Mouse (Mus musculus): ENCODE measurements around the gene Ube2ql1. TPM values are rescaled to one million over a fixed set of nuclear protein-coding genes. Genes with fewer than 3 reads are reported as not detected.

Ube2ql1 gene
- total RNA-seq, 2 experiments from 2014 or later = 220 to 221 TPM

DNA sequence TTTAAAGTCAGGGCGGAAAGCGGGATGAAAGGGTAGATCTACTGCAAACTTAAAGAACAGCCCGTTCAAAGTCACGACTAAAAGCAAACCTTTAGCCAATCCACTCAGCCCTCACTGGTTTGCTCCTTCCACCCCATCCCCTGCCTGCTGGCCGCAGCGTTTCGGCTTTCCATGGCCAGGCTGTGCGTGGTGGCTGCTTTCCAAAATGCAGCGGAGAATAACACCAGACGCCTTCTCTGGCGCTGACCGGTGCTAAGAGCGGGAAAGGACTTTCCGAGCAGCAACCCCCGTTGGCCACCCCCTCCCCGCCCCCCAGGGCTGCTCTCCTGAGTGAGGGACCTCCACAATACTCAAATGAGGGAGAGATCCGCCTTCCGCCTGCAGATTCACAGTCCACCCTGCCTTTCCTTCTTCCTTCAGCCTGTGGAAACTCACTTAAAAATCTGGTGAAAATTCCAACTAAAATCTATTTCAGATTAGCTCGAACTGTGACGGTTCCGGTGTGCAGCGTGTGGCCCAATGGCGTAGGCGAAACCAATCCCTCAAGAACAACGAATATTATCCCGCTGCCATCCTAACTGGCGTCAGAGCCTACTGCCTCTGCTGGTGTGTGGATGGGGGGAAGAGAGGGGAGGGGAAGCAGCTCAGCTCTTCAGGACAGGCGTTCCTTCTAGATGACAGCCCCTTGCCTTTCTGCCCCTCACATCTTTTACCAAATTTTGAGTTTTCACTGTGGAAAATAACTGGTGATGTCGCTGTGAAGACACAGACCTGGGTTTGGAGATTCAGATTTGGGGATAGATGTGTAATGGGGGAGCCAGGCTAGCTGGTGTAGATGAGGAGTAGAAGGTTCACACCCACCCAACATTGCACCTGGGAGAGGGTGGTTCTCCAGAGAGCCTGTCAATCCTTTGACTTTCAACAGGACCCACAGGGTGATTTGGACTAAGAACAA is 919 bp upstream of the Ube2ql1 start:
- Histone ChIP-seq H3K4me3 (peak overlapping the region; percentile 88), H3K27ac (peak overlapping the region; percentile 92)
- peak; percentile 56 to 72 for DNase-seq (ENCODE audit: extremely low spot score in 1 of 2, low spot score in 2 of 2)
- intact Hi-C loops (cut with DNase I) = loop anchor here (1.0 to 5.0 kb wide), 6 partner anchors 38 to 494 kb away; no protein-coding TSS in a partner anchor
- TF ChIP-seq CTCF (IDR thresholded peaks at IDR 0.05) = no peak

DNA sequence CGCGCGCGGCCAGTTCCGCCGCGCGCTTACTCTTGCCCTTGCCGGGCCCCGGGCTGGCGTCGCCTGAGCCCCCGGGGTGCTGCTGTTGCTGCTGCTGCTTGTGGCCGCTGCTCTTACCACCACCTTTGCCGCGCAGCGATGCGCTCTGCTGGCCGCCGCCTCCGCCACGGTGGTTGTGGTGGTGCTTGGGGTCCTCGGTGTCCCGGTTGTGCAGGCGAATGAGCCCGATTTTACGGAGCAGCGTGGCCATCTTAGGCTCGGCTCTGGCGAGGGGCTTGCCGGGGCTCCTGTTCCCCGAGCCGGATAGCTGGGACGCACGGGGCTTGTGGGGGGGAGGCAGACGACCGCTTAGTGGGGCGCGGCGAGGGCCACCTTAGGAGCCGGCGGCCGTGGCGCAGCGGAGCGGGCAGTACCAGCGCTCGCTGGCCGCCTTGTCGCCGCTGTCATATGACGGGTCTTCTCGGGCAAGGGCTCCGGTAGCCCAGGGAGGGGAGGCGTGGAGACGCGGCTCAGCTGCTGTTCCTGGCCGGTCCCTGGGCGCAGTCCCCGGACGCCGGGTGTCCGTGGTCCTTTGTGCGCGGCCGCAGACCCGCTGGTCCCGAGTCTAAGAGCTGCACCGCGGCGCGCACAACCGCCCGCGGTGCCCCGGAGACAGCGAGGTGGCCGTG is 464 bp downstream of the Ube2ql1 start:
- intact Hi-C loops (cut with DNase I) = loop anchor here (2.0 to 5.0 kb wide), 3 partner anchors 42 to 848 kb away; no protein-coding TSS in a partner anchor
- Histone ChIP-seq H3K4me3 (peak overlapping the region; percentile 88), H3K27ac (peak overlapping the region; percentile 98)
- DNase-seq (ENCODE audit: extremely low spot score in 1 of 2, low spot score in 2 of 2) = peak; percentile 47 to 56
- TF ChIP-seq CTCF (IDR thresholded peaks at IDR 0.05) = no peak

DNA sequence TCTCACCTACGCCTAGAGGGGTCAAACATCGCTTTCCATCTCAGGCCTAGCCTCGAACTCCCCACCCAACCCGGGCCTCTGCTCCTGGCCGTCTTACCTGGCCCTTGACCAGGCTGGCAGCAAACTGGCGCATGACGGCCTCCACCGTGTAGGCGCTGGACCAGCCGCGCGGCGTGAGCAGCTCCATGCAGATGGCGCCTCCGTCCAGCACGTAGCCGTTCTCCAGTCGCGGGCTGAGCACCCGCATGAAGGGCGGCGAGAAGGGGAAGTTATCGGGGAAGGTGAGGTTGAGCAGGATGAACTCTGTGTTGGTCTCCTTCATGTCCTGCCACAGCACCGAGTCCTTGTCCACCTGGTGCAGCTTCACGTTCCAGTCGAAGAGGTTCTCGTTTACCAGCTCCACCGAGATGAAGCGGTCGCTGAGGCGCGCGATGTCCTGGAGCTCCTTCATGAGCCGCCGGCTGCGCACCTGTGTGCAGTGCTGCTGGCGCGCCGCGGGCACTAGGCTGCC is 1.2 kb downstream of the Ube2ql1 start:
- peak overlapping the region; percentile 88 for H3K4me3 ChIP-seq
- intact Hi-C loops (cut with DNase I) = loop anchor here (2.0 to 5.0 kb wide), 3 partner anchors 42 to 849 kb away; no protein-coding TSS in a partner anchor
- DNase-seq (ENCODE audit: extremely low spot score in 1 of 2, low spot score in 2 of 2) = peak; percentile 47 to 69
- TF ChIP-seq CTCF (IDR thresholded peaks at IDR 0.05) = no peak
- peak overlapping the region; percentile 77 for H3K27ac ChIP-seq

DNA sequence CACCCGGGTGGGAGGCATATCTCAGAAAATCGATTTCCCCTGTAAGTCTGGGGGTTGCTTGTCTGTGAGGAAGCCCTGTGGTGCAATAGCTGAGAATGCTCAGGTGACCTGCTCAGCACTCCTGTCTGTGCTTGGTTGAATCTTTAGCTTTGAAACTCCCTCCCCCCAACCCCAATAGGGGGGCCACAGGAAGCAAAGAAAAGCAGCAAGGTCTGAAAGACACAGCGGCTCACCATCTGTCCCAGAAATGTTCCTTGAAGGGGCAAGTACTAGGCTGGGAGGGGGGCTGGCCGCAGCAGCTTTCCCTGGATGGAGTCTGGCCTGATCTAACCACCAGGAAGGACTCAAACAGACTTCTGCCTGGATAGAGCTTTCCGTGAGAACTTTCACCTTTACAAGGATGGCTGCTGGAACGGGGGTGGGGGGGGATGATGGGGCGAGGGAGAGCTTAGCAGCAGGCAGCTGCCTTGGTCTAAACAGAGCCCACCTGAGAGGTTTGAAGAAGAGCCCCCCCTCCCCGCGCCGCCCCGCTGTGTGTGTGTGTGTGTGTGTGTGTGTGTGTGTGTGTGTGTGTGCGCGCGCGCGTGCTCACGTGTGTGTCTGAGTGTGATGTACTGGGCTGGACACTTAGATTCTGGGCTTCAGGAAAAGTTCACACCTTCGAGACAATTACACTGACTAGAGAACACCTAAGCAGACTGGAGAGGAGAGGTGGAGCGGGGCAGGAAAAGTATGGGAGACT is 2.1 kb downstream of the Ube2ql1 start:
- no peak for TF ChIP-seq CTCF (IDR thresholded peaks at IDR 0.05)
- H3K27ac ChIP-seq = peak overlapping the region; percentile 77
- DNase-seq (ENCODE audit: extremely low spot score in 1 of 2, low spot score in 2 of 2) = no peak
- intact Hi-C loops (cut with DNase I) = loop anchor here (2.0 to 5.0 kb wide), 3 partner anchors 41 to 850 kb away; no protein-coding TSS in a partner anchor
- peak overlapping the region; percentile 88 for H3K4me3 ChIP-seq

DNA sequence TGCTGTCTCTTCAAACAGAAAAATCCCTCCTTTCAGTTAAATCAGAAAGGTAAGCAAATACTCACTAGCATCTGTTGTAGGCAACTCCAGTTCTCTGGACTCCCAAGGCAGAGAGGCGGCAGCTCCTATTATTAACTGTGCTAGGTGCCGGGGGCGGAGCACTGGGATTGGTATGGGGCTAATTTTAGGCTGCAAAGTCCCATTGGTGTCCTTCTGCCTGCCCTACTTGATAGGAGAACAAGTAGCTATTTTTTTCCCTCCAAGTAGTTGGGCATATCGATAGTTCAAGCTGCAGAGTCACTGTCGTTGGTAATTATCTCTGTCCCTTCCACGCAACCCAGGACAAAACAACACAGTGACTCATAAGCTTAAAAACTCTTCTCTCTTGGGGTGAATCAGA is 7.1 kb downstream of the Ube2ql1 start:
- no peak for TF ChIP-seq CTCF (IDR thresholded peaks at IDR 0.05)
- DNase-seq (ENCODE audit: extremely low spot score in 1 of 2, low spot score in 2 of 2) = peak in 1 of 2 experiments; percentile 30
- intact Hi-C loops (cut with DNase I) = no loop called here
- peak overlapping the region; percentile 1; the same call in 1 of the 2 replicates for H3K4me3 ChIP-seq
- no peak overlapping the region for H3K27ac ChIP-seq

DNA sequence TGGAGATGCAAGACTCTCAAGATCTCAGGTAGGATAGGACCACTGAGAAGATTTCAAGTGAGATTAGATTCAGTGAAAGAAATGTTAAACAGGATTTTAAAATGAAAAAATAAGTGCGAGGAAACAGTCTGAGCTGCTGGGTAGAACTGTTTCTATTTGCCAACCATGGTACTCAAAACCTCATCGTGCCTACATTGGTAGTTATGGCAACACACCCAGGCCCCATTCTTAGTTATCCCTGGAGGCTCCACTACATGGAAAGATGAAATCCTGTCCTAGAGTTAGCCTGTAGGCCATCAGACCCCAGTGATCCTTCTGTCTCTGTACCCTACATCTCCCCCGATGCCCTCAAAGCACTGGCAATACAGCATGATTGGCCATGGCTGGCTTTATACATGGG is 14.3 kb downstream of the Ube2ql1 start:
- intact Hi-C loops (cut with DNase I) = no loop called here
- TF ChIP-seq CTCF (IDR thresholded peaks at IDR 0.05) = no peak
- Histone ChIP-seq H3K27ac (no peak overlapping the region), H3K4me3 (no peak overlapping the region)
- no peak for DNase-seq (ENCODE audit: extremely low spot score in 1 of 2, low spot score in 2 of 2)

DNA sequence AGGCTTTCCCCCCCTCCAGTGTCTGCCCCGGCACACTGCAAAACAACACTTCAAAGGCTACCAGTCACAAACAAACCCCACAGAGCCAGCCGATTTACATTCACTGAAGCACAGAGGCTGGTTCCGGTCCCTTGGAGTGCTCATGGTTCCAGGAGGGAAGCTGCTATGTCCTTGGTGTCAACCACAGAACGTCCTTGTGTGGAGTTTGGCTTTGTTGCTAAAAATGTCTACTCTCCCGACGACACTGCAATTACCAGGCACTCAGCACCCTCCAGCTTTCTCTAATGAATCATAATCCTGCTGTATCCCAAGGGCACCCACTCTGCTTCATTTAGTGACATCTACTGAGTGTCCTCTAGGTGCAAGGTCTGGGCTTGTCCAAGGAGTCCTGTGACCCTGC is 18.5 kb downstream of the Ube2ql1 start:
- no peak for DNase-seq (ENCODE audit: extremely low spot score in 1 of 2, low spot score in 2 of 2)
- intact Hi-C loops (cut with DNase I) = no loop called here
- Histone ChIP-seq H3K27ac (no peak overlapping the region; the same call in 1 of the 2 replicates), H3K4me3 (no peak overlapping the region)
- no peak for TF ChIP-seq CTCF (IDR thresholded peaks at IDR 0.05)

DNA sequence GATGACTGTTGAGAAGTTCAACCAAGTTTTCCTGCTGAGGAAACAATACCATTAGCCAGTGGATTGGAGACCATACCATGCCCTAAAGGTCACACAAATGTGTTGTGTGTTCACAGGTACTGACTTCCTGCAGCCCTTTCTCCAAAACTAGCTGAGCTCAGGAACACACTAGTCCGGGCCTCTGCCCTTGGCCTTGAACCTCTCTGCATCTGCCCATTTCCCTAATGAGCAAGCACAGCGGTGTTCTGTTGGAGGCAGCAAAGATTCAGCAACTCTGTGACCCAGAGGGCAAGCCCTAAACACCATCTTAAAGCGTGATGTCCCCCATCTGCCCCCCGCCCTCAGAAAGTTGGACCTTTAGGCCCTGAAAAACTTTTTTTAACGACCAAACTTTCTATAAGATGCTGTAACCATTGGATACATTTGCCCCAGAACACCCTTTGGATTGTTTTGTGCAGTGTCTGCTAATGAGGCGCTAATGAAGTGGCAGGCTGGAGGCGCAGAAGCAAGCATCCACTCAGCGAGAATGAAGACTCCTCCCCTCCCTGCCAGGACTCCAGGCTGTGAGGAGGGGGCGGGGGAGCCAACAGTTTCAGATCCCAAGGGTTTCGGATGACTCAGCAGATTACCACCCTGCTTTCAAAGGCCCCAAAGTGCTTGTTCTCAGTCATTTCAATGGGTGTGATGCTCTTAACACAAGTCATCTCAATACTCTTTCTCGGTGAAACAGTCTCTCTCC is 21.7 kb downstream of the Ube2ql1 start:
- DNase-seq (ENCODE audit: extremely low spot score in 1 of 2, low spot score in 2 of 2) = no peak
- intact Hi-C loops (cut with DNase I) = no loop called here

DNA sequence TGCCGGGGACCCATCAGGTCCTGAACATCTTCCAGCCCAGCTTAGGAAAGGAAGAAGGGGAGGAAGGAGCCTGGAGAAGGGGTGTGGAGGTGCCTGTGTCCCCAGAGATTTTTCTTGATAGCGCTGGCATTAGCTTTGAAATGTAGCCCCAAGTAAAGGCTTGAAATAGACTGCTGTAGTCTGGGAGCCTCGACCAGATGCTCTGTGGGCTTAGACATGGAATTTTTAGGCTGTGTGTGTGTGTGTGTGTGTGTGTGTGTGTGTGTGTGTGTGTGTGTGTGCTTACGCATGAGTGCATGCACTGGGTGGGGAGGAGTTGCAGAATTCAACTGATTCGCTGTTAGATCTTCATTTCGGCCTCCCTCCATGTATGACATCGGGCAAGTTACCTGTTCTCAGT is 31.5 kb downstream of the Ube2ql1 start:
- DNase-seq (ENCODE audit: extremely low spot score in 1 of 2, low spot score in 2 of 2) = peak in 1 of 2 experiments; percentile 34
- peak overlapping the region; percentile 36; the same call in 1 of the 2 replicates for H3K27ac ChIP-seq
- intact Hi-C loops (cut with DNase I) = no loop called here
- no peak for TF ChIP-seq CTCF (IDR thresholded peaks at IDR 0.05)
- no peak overlapping the region for H3K4me3 ChIP-seq

More for the DNA sequence above, 21.7 kb downstream of the Ube2ql1 start:
- no peak overlapping the region for H3K4me3 ChIP-seq
- H3K27ac ChIP-seq = peak overlapping the region; percentile 22; the same call in 1 of the 2 replicates
- no peak for TF ChIP-seq CTCF (IDR thresholded peaks at IDR 0.05)

DNA sequence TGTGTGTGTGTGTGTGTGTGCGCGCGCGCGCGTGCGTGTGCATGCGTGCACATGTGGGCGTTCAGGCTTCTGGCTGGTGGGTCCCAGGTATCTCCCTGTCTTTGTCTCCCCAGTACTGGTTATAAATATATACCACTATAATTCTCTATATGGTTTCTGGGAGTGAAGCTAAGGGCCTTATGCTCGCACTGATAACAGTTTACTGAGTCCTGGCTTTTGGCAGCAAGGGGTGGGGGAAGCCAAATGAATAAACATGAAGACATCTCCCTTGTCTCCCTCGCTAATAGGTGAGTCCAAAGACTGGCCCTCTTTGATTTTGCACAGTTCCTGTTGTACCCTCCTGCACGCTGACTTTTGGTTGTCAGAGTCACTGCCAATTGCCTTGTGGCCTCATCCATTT is 32.2 kb downstream of the Ube2ql1 start:
- H3K27ac ChIP-seq = peak overlapping the region; percentile 36; the same call in 1 of the 2 replicates

More for the DNA sequence above, 32.2 kb downstream of the Ube2ql1 start:
- no peak for DNase-seq (ENCODE audit: extremely low spot score in 1 of 2, low spot score in 2 of 2)
- H3K4me3 ChIP-seq = no peak overlapping the region
- intact Hi-C loops (cut with DNase I) = no loop called here
- TF ChIP-seq CTCF (IDR thresholded peaks at IDR 0.05) = no peak
